Mouse (Mus musculus) bone marrow, adult 2 months (tissue): Measurements from ENCODE around the gene Igsf3.

Source experiments
- CTCF ChIP-seq: fragments of 200-500 bp; IDR thresholded peaks from 2 replicates; pipeline ENCODE4 v1.5.1; 2011; ENCODE audit warnings: low read length, control low read depth; ENCODE audit not compliant: control insufficient read depth, insufficient read depth
- POLR2A ChIP-seq: fragments of 200-500 bp; IDR thresholded peaks from 2 replicates; pipeline ENCODE4 v1.6.1; 2011; ENCODE audit warnings: low read depth, mild to moderate bottlenecking, control low read depth, low read length, borderline replicate concordance; ENCODE audit not compliant: control insufficient read depth

- no peak for TF ChIP-seq POLR2A
- TF ChIP-seq CTCF = no peak
Observed at GRCm38 (mm10) chr3:101501611-101502010, 124.7 kb downstream of the Igsf3 start.
